Mouse (Mus musculus) liver, embryonic 16.5 days (tissue): Measurements from ENCODE around the gene Hist1h4j. TPM values are rescaled to one million over a fixed set of nuclear protein-coding genes. Genes with fewer than 3 reads are reported as not detected.
A peak's percentile ranks its signal among the peaks of the same experiment; 100 is the strongest.
"Not testable (repeated sequence)": the region's sequence is repeated elsewhere in the genome, so short reads cannot be mapped to it uniquely, and the experiment has no call there.

ENCODE experiments used
- ATAC-seq: fragments of 200-750 bp; cut with Nextera tagmentation; 2 replicates; pipeline ENCODE4 v1.8.0; 2017; ENCODE audit warnings: low read depth, mild to moderate bottlenecking, moderate number of reproducible peaks, moderate library complexity
- H3K27ac ChIP-seq: fragments of 300-500 bp; sonication (generic); 2 replicates; pipeline ENCODE4 v1.5.1; 2014; ENCODE audit warnings: mild to moderate bottlenecking, low read length
- H3K27me3 ChIP-seq: fragments of 300-500 bp; sonication (generic); 2 replicates; pipeline ENCODE4 v1.6.1; 2014; ENCODE audit warnings: low read depth, low read length, mixed read lengths; ENCODE audit not compliant: control insufficient read depth, insufficient read depth
- H3K36me3 ChIP-seq: fragments of 300-500 bp; sonication (generic); 2 replicates; pipeline ENCODE4 v1.6.1; 2014; ENCODE audit warnings: mild to moderate bottlenecking; ENCODE audit not compliant: control insufficient read depth, insufficient read depth
- H3K4me1 ChIP-seq: fragments of 300-500 bp; sonication (generic); 2 replicates; pipeline ENCODE4 v1.6.1; 2014; ENCODE audit warnings: low read depth, low read length, mixed read lengths; ENCODE audit not compliant: control insufficient read depth
- H3K4me2 ChIP-seq: fragments of 300-500 bp; sonication (generic); 2 replicates; pipeline ENCODE4 v1.6.1; 2014; ENCODE audit warnings: low read depth, low read length, mixed read lengths
- H3K4me3 ChIP-seq: fragments of 300-500 bp; sonication (generic); 2 replicates; pipeline ENCODE4 v1.5.1; 2014; ENCODE audit warnings: low read depth, mild to moderate bottlenecking, low read length
- H3K9ac ChIP-seq: fragments of 300-500 bp; sonication (generic); 2 replicates; pipeline ENCODE4 v1.6.1; 2014; ENCODE audit warnings: low read depth, low read length
- H3K9me3 ChIP-seq: fragments of 300-500 bp; sonication (generic); replicated peaks from 2 replicates; pipeline ENCODE4 v1.6.1; 2016; ENCODE audit warnings: low read length; ENCODE audit not compliant: control insufficient read depth
- WGBS: fragments of 180-500 bp; shearing (Covaris S2); extraction: QIAGEN DNeasy Blood & Tissue Kit; methylation state at CpG from one replicate; pipeline ENCODE4 v1.1.7; 2014; ENCODE audit not compliant: insufficient replicate concordance; 5-methylcytosine and 5-hydroxymethylcytosine counted together
- polyA plus RNA-seq: library from polyadenylated mRNA; unstranded; fragments of >200 nt; fragmentation: Nextera tagmentation; extraction: Ambion mirVana; gene quantifications from 2 replicates; pipeline ENCODE4 v1.2.1, GENCODE M21; 2015

The Hist1h4j gene
- polyA plus RNA-seq: 0.99 and 1.0 TPM in 2 replicates

DNA sequence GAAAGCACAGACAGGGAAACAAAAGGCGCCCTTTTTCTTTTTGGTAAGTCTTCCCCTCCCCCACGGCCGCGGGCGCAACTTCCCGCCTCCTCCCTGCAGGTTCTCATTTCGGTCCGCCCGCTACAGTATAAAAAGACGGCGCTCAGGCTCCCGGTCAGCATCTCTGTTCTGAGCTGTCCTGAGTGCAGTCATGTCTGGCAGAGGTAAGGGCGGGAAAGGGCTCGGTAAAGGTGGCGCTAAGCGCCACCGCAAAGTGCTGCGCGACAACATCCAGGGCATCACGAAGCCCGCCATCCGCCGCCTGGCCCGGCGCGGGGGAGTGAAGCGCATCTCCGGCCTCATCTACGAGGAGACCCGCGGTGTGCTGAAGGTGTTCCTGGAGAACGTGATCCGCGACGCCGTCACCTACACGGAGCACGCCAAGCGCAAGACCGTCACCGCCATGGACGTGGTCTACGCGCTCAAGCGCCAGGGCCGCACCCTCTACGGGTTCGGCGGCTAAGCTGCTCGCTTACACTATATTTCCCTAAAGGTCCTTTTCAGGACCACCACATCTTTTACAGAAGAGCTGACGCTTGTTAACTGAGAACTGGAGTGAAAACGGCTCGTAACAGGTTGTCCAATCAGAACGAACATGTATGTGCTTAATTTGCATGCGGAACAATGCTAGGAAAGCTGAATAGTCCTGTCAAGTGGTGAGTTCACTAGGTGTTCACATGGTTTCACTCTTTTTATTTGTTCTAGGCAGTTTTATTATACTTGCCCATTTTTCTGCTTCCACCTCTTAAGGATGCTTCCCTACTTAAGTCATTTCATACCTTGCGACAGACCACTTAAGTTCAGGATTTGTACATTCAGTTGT lies at the start of gene Hist1h4j:
Gene Hist1h4j, plus strand, starts transcription at position 159 of the 862 bp plus-strand sequence.
- H3K9ac ChIP-seq: peak within 1 kb of the TSS; percentile 82
- H3K4me2 ChIP-seq: peak within 1 kb of the TSS; percentile 89
- ATAC-seq: peak; percentile 90
- WGBS: under 1% methylated on average over 41 of the region's 56 CpGs
- H3K9me3 ChIP-seq, H3K36me3 ChIP-seq, H3K27me3 ChIP-seq: not testable (repeated sequence)
- peak within 1 kb of the TSS; percentile 96 for H3K27ac ChIP-seq
- H3K4me1 ChIP-seq: peaks cover 18% of the 10 kb centered on the region
- H3K4me3 ChIP-seq: peak within 1 kb of the TSS; percentile 66

DNA sequence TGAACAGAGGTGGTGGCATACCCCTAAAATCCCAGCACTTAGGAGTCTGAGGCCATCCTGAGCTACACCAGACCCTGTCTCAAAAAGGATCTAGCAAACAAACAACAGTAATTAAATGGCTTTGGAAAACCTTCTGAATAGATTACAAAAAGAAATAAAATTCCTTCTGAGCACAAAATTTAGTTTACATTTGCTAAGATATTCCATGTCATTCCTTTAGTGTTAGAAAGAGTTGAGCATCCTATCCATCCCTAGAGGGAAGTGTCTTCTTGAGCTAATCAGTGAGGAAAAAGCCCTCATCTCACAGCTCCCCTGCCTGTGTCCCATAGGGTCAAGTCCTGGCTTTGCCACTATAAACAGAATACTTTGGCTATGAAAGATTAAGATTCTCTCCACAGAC lies 37.1 kb upstream of the Hist1h4j start, which contains the start of gene Olfr1359:
Gene Olfr1359, plus strand, starts transcription at position 301 of the 400 bp plus-strand sequence.
- Histone ChIP-seq H3K4me2 (no peak within 1 kb of the TSS), H3K9ac (no peak within 1 kb of the TSS), H3K27ac (no peak within 1 kb of the TSS), H3K4me1 (no peaks in the 10 kb centered on the region), H3K36me3 (no peaks in the 10 kb centered on the region), H3K27me3 (no peaks in the 10 kb centered on the region), H3K4me3 (no peak within 1 kb of the TSS), H3K9me3 (no peaks in the 10 kb centered on the region)
- ATAC-seq: no peak

GRCm38 (mm10) chr13:21706669-21707068 lies 28.2 kb upstream of the Hist1h4j start:
- Histone ChIP-seq H3K9me3 (no peaks in the 10 kb centered on the region), H3K4me3 (no peak overlapping the region), H3K4me1 (peaks cover 7% of the 10 kb centered on the region), H3K27me3 (no peaks in the 10 kb centered on the region), H3K4me2 (no peak overlapping the region), H3K36me3 (no peaks in the 10 kb centered on the region), H3K27ac (no peak overlapping the region), H3K9ac (no peak overlapping the region)
- no peak for ATAC-seq
- WGBS: 53% methylated on average over 4 of the region's 4 CpGs

DNA sequence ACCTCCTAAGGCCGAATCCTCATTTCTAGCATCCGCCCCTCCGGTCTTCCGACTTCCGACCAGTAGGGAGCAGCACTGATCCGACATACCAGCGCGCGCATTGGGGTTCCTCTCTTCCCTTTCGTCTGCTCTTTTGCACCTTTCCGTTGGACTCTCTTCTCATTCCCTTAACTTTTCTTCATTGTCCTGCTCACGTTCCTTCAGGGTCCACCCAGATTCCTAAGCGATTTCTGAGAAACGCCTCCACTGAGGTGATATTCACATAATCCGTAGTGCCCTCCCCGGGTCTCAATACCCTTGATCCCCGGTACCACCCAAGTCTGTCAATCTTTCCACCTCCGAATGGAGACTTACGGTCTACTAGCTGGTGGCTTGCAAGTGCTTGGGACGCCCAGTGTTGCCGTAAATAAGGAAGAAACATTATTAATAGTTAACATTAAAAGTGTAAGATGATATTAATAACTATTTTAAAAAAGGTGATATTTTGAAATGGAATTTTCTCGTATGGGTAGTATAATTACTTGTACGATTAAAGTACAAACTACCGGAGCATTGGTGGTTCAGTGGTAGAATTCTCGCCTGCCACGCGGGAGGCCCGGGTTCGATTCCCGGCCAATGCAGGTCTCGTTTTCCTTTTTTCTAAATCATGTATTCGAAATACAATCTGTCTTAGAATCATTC lies 24.7 kb upstream of the Hist1h4j start:
- Histone ChIP-seq H3K27ac (peak overlapping the region; percentile 86), H3K9ac (peak overlapping the region; percentile 77), H3K4me3 (peak overlapping the region; percentile 83), H3K36me3 (no peaks in the 10 kb centered on the region), H3K27me3 (no peaks in the 10 kb centered on the region), H3K4me1 (peaks cover 14% of the 10 kb centered on the region), H3K9me3 (no peaks in the 10 kb centered on the region), H3K4me2 (peak overlapping the region; percentile 63)
- peak; percentile 73 for ATAC-seq
- under 1% methylated on average over 32 of the region's 32 CpGs for whole genome bisulfite sequencing

- Histone ChIP-seq H3K36me3 (no peaks in the 10 kb centered on the region), H3K27ac (peak overlapping the region; percentile 15), H3K4me3 (peak overlapping the region; percentile 66), H3K4me2 (peak overlapping the region; percentile 90), H3K9me3 (no peaks in the 10 kb centered on the region), H3K4me1 (peaks cover 19% of the 10 kb centered on the region), H3K27me3 (no peaks in the 10 kb centered on the region), H3K9ac (peak overlapping the region; percentile 69)
- peak; percentile 68 for ATAC-seq
- 3% methylated on average over 22 of the region's 22 CpGs for WGBS
Measured at GRCm38 (mm10) chr13:21710821-21711525, 23.9 kb upstream of the Hist1h4j start.

GRCm38 (mm10) chr13:21711698-21712097 lies 23.2 kb upstream of the Hist1h4j start:
- ATAC-seq: no peak
- WGBS: 26% methylated on average over 4 of the region's 4 CpGs
- no peaks in the 10 kb centered on the region for H3K27me3 ChIP-seq
- H3K4me1 ChIP-seq: peaks cover 19% of the 10 kb centered on the region
- H3K9me3 ChIP-seq: no peaks in the 10 kb centered on the region
- peak overlapping the region; percentile 66 for H3K4me3 ChIP-seq
- no peaks in the 10 kb centered on the region for H3K36me3 ChIP-seq
- no peak overlapping the region for H3K27ac ChIP-seq
- peak overlapping the region; percentile 90 for H3K4me2 ChIP-seq
- peak overlapping the region; percentile 69 for H3K9ac ChIP-seq

GRCm38 (mm10) chr13:21714725-21715124 lies 20.1 kb upstream of the Hist1h4j start:
- peak overlapping the region; percentile 76 for H3K4me2 ChIP-seq
- under 1% methylated on average over 7 of the region's 7 CpGs for WGBS
- H3K9me3 ChIP-seq: no peaks in the 10 kb centered on the region
- H3K9ac ChIP-seq: peak overlapping the region; percentile 83
- H3K27ac ChIP-seq: peak overlapping the region; percentile 97
- H3K36me3 ChIP-seq: no peaks in the 10 kb centered on the region
- peak overlapping the region; percentile 55 for H3K4me3 ChIP-seq
- no peaks in the 10 kb centered on the region for H3K27me3 ChIP-seq
- H3K4me1 ChIP-seq: peaks cover 27% of the 10 kb centered on the region
- no peak for ATAC-seq

DNA sequence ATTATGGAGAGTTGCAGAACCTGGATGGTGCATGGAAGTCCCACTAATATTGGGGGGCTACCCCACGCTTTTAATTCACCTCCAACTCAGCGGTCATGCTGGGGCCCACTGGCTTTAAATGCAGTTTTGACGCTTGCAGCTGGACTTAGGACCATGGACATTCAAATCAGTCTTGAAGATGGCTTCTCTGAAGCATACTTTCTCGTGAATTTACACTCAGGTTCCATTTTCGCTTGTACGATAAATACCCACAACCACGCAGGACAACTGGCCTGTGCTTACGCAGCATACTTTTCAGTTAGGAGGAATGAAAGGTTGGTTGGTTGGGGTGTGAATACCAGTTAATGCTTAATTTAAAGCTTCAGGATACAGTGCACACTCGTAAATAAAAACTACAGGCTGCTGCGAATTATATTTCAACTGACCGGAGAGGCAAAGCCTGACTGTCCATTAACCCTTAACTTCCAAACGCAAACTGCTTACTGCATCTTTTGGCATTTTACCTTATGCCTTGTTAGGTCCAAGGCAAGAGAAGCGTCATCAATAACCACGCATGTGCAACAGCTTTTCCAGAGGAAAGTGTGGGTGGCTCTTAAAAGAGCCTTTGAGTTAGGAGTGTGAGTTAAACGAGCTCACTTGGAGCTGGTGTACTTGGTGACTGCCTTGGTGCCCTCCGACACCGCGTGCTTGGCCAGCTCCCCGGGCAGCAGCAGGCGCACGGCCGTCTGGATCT lies 19.6 kb upstream of the Hist1h4j start:
- peak overlapping the region; percentile 83 for H3K9ac ChIP-seq
- no peaks in the 10 kb centered on the region for H3K9me3 ChIP-seq
- peak overlapping the region; percentile 97 for H3K27ac ChIP-seq
- under 1% methylated on average over 22 of the region's 22 CpGs for WGBS
- peaks cover 32% of the 10 kb centered on the region for H3K4me1 ChIP-seq
- H3K4me3 ChIP-seq: peak overlapping the region; percentile 55
- H3K4me2 ChIP-seq: peak overlapping the region; percentile 76
- no peaks in the 10 kb centered on the region for H3K27me3 ChIP-seq
- H3K36me3 ChIP-seq: no peaks in the 10 kb centered on the region
- ATAC-seq: no peak; the same call in 1 of the 2 replicates
